Mouse (Mus musculus): ENCODE measurements around the gene Cpeb2. TPM values are rescaled to one million over a fixed set of nuclear protein-coding genes. Genes with fewer than 3 reads are reported as not detected.

The Cpeb2 gene
- polyA plus RNA-seq, 1 experiment from 2014 or later: 3.0 TPM

GRCm38 (mm10) chr5:43337212-43337611 is 104.2 kb downstream of the Cpeb2 start:
- Histone ChIP-seq H3K4me2 (no peak overlapping the region), H3K9ac (no peak overlapping the region), H3K27ac (no peak overlapping the region), H3K4me1 (no peaks in the 10 kb centered on the region), H3K4me3 (replicated peaks) (no peak overlapping the region), H3K27me3 (replicated peaks) (no peaks in the 10 kb centered on the region), H3K36me3 (no peaks in the 10 kb centered on the region), H3K9me3 (no peaks in the 10 kb centered on the region)
- ATAC-seq (ENCODE audit: insufficient read depth, low FRiP score, low read depth): no peak
- 85% methylated on average over 1 of the region's 1 CpGs for WGBS

DNA sequence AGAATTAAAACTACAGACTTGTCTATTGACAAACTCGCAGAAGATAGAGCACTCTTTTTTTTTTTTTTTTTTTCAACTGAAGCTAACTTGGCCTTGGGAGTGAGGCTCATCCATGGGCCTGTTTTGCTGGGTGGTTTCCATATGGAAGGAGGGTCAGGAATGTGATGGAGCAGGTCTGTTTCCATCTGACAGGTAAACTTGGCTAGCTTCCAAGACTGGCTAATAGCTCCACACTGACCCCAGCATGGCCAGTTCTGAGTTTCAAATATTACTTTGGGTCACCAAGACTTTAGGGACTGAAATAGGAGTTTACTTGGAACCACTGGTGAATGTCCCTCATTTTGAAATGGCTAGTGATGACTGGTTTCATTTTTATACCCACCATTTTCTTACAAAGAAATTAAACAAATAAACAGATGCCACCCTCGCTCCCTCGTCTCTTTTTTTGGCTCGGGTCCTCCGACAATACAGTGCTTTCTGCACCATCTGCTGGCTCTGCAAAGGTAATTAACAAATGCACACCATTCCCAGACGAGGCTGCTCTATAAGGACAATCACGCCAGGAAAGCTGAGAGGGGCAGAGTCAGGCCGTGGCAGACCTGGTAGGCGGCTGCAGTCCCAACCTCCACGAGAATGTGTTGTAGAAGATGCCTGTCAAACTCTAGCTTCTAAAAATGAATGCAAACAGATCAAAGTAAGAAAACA is 106.0 kb downstream of the Cpeb2 start:
- WGBS: 62% methylated on average over 10 of the region's 10 CpGs
- Histone ChIP-seq H3K4me2 (no peak overlapping the region), H3K4me3 (replicated peaks) (no peak overlapping the region), H3K27ac (no peak overlapping the region), H3K27me3 (replicated peaks) (no peaks in the 10 kb centered on the region), H3K4me1 (no peaks in the 10 kb centered on the region), H3K36me3 (no peaks in the 10 kb centered on the region), H3K9ac (no peak overlapping the region), H3K9me3 (no peaks in the 10 kb centered on the region)
- ATAC-seq (ENCODE audit: insufficient read depth, low FRiP score, low read depth): no peak
